Mouse (Mus musculus) Muller cell, postnatal 12 days (primary cell): ENCODE measurements around the gene Pdlim4.
A peak's percentile ranks its signal among the peaks of the same experiment; 100 is the strongest.
"Not testable (repeated sequence)": the region's sequence is repeated elsewhere in the genome, so short reads cannot be mapped to it uniquely, and the experiment has no call there.

ENCODE experiments used
- DNase-seq: peaks from one replicate; pipeline ENCODE4 v3.0.0-alpha.2; 2015; ENCODE audit errors: inconsistent ontology term

Gene Pdlim4

DNA sequence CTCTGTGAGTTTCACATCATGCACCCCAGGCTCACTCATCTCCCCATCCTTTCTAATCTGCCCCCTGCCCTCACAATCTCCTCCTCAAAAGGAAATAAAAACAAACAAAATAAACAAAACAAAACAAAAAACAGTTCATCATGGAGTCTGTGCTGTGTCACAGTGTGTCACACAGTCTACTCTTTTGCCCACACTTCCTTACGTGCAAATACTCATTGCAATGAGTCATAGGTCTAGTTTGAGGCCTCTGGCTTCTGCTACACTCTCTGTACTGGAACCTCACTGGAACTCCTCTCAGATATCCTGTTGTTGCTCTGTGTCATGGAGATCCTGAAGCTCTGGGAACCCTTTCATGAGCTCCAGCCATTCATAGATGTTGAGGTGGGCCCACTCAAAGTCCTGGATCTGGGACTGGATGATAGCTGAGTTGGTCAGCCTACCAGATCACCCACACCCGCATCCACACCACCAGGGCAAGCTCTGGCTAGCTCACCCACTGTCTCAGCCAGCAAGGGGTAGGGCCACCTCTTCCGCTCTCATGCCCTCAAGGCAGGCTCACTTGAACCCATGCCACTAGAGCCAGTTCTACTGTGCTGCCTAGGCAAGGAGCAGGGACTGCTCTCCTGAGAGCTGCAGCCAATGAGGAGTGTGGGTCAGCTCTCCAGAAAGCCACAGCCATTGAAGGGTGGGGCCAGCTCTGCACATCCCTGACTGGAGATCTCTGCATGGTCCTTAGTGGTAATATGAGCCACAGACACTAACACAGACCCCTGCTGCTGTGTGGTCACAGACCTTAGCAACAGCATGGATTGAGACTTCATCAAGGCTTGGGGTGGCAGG, 49.7 kb downstream of the Pdlim4 start:
- DNase-seq, result peak; percentile 62

DNA sequence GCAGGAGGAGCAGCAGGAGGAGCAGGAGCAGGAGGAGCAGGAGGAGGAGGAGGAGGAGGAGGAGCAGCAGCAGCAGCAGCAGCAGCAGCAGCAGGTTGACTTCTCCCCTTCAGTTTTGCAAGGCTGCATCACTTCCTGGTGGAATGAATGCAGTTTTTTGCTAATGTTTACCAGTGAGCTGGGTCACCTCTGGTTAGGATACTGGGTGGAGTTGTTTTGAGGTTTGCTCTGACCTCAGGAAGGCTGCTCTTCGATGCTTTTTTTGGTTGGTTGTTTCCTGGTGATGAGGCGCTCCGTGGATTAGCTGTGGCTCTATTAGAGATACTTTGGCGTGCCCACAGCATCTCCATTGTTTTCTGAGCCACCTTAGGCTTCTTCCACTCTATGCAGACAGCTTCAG, 51.2 kb downstream of the Pdlim4 start:
- no peak for DNase-seq

DNA sequence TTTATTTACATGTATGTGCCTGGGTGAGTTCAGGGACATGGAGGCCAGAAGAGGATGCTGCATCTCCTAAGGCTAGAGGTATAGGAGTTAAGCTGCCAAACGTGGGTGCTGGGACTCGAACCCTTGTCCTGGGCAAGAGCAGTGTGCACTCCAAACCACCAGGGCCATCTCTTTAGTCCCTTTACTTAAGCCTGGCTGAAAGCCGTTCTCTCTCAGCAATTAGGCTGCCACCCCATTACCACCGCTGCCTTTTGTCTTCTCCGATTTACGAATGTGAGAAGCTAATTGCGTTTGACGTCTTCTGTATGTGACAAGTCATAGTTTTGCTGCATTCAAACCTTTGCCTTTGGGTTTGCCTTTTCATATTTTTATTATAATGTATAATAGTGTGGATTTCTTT, 52.8 kb downstream of the Pdlim4 start:
- DNase-seq, result no peak

DNA sequence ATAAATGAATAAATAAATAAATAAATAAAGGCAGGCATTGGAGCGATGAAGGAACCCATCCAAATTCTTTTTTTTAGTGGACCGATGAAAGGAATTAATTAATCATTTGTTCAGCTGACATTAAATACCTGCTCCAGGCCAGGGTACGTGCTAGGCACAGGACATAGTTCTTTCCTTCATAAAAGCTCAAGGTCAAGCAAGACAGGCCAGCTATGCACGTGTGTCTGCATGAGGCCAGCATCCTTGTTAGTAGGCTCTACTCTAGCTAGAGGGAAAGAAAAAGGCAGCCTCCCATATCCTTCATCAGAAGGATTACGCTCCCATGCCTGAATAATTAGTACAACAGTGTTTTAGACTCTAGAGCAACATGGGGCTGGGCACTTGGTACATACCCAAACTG, 55.9 kb downstream of the Pdlim4 start:
- DNase-seq, result no peak

DNA sequence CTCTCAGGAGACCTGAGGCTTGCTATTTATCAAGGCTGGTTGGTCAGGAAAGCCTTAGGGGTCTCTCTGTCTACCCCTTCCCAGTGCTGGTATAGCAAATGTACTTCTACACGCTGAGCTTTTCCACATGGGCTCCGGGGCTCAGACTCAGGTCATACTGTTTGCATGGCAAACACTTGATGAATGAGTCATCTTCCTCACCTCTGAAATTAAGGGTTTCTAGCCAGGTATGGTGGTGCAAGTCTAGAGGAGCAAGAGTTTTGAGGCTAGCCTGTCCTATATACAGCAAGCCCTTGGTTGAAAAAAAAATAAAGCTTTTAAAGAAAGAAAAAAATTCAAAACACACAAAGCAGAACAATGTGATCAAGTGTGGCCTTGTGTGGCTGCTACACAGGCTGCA, 57.6 kb downstream of the Pdlim4 start:
- no peak for DNase-seq

DNA sequence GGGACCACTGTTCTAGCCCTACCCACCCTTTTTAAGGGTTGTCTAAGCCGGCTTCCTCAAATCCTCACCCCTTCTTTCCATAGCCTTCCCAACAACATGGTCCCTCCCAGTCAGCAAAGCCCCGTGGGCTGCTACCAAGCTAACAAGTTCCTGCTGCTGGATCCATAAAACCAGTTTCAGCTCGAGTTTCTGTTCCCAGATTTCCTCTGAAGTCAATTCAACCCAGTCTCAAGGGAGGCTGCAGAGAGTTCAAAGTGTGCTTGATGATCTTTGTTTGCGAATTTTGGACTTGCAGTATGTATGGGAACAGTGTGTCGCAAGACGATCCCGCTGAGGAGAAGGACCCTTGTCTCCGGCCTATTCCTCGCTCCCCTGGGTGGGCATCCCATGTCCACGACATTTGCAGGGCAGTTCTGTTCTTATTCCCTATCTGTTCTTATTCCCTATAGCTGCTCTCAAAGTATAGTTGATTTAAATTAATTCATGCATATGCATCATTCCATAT, 60.3 kb downstream of the Pdlim4 start:
- no peak for DNase-seq

DNA sequence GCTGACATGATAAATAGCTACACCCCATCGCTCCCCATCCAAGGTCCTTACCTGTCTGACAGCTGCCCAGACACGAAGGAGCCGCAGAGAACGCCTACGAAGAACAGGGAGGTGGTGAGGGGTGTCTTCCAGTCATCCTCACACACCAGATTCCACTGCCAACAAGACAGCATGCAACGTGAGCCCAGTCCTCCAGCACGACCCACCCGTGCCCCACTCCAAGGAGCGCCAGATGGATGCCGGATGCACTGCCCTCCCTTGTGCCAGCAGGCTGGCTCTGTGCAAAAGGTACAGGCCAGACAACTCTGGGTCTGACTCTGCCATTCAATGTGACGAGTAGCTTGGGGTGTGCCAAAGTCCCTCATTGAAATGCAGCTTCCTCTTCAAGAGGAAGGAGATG, 61.1 kb downstream of the Pdlim4 start:
- no peak for DNase-seq

DNA sequence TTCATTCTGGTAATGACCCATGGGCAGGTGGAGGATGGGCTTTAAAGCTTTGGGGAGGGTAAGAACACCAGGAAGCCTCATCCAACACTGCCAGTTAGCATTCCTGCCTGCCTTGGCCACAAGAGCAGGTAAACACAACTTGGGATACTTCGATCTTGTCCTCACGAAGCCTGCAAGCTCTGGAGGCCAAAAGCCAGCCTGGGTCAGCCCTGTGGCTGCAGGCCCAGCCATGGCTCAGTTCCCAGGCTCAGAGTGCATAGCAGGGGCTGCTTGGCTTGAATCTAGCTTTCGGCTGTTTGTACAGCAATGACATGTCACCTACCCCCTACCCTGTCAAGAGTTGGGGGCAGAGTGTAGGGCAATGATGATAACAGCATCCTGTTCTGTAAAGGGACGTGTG, 61.9 kb downstream of the Pdlim4 start:
- DNase-seq, result no peak

DNA sequence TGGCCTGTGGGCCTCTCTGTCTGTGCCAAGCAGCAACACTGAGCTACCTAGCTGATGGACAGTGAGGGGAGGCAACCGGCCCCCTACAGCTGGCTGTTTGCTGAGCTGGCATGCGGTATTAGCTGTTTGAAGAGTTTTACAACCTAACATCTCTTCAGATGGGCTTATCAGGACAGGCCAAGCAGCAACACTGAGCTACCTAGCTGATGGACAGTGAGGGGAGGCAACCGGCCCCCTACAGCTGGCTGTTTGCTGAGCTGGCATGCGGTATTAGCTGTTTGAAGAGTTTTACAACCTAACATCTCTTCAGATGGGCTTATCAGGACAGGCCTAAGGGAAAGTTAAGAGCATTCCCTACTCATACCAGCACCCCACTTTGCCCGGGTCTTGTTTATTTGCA, 62.5 kb downstream of the Pdlim4 start:
- not testable (repeated sequence) for DNase-seq
